8 mouse cellular contexts compared by ENCODE assay signal in genomic region chr11:101302004-101302798, GRCm38 (mm10). TPM values are rescaled to one million over a fixed set of nuclear protein-coding genes. Genes with fewer than 3 reads are reported as not detected.
DNase-seq lines count a peak whose midpoint lies in the region; ATAC-seq and TF ChIP-seq lines count a peak whose summit lies in the region.

Gene Becn1 (minus strand): TSS chr11:101302286.

- peak; percentile 96 for DNase-seq in A20 (ENCODE audit: low read depth, low spot score)
- DNase-seq in heart, embryonic 10.5 days (ENCODE audit: low spot score) = peak; percentile 98
- DNase-seq in liver = peak; percentile 97
- peak; percentile 97 to 100 for DNase-seq in spleen, postnatal 4 days (ENCODE audit: low spot score in 2 of 2)

- peak within 1 kb of the TSS; percentile 97 for H3K4me3 ChIP-seq in bone marrow macrophage, adult 2 months (ENCODE audit: insufficient read depth, low read length)
- peak within 1 kb of the TSS; percentile 94 for H3K4me3 ChIP-seq in embryonic fibroblast, embryonic 13.5 days (ENCODE audit: insufficient read depth, low read length)
- peak within 1 kb of the TSS; percentile 89 for H3K4me3 ChIP-seq in heart, embryonic 10.5 days
- peak within 1 kb of the TSS; percentile 84 for H3K4me3 ChIP-seq in kidney, embryonic 15.5 days (replicated peaks)

- 7% methylated on average over 39 of the region's 39 CpGs for WGBS in heart, embryonic 10.5 days
- WGBS in kidney, embryonic 15.5 days = 6% methylated on average over 39 of the region's 39 CpGs

- TF ChIP-seq CTCF in bone marrow macrophage, adult 2 months (IDR thresholded peaks at IDR 0.05; ENCODE audit: low read depth, low read length) = peak; percentile 93
- peak; percentile 82 for TF ChIP-seq CTCF in embryonic fibroblast, embryonic 13.5 days (IDR thresholded peaks at IDR 0.05; ENCODE audit: borderline replicate concordance, insufficient read depth, low read length)

- H3K36me3 ChIP-seq in heart, embryonic 10.5 days = peaks cover 18% of the 10 kb centered on the region
- peaks cover 26% of the 10 kb centered on the region for H3K36me3 ChIP-seq in kidney, embryonic 15.5 days

- TF ChIP-seq POLR2A in bone marrow macrophage, adult 2 months (IDR thresholded peaks at IDR 0.05; ENCODE audit: borderline replicate concordance, low read depth, low read length) = no peak
- peak; percentile 71 for TF ChIP-seq POLR2A in embryonic fibroblast, embryonic 13.5 days (IDR thresholded peaks at IDR 0.05; ENCODE audit: low read depth, low read length)

- peak; percentile 95 for ATAC-seq in kidney, embryonic 15.5 days (replicated peaks; ENCODE audit: low FRiP score)
- peak; percentile 98 for ATAC-seq in monocyte, adult 5-6 weeks (replicated peaks; ENCODE audit: insufficient number of reproducible peaks, low FRiP score, low TSS enrichment, poor library complexity, severe bottlenecking)

- H3K4me1 ChIP-seq in bone marrow macrophage, adult 2 months (ENCODE audit: control insufficient read depth, insufficient read depth, low read length) = peaks cover 7% of the 10 kb centered on the region
- peaks cover 4% of the 10 kb centered on the region; the same call in 1 of the 2 replicates for H3K4me1 ChIP-seq in embryonic fibroblast, embryonic 13.5 days (ENCODE audit: control insufficient read depth, insufficient read depth, low read length)
- peaks cover 13% of the 10 kb centered on the region for H3K4me1 ChIP-seq in heart, embryonic 10.5 days
- peaks cover 18% of the 10 kb centered on the region for H3K4me1 ChIP-seq in kidney, embryonic 15.5 days

- H3K27me3 ChIP-seq in heart, embryonic 10.5 days (ENCODE audit: insufficient read depth, poor library complexity, severe bottlenecking) = no peaks in the 10 kb centered on the region
- H3K27me3 ChIP-seq in kidney, embryonic 15.5 days = peaks cover 6% of the 10 kb centered on the region; the same call in 1 of the 2 replicates

- H3K4me2 ChIP-seq in kidney, embryonic 15.5 days = peak within 1 kb of the TSS; percentile 90

- peak within 1 kb of the TSS; percentile 83 for H3K9ac ChIP-seq in kidney, embryonic 15.5 days

- no peaks in the 10 kb centered on the region for H3K9me3 ChIP-seq in heart, embryonic 10.5 days
- no peaks in the 10 kb centered on the region for H3K9me3 ChIP-seq in kidney, embryonic 15.5 days (replicated peaks)

- H3K27ac ChIP-seq in bone marrow macrophage, adult 2 months (ENCODE audit: insufficient read depth, low read depth, low read length) = no peak within 1 kb of the TSS
- H3K27ac ChIP-seq in embryonic fibroblast, embryonic 13.5 days (ENCODE audit: insufficient read depth, low read length) = no peak within 1 kb of the TSS
- peak within 1 kb of the TSS; percentile 88 for H3K27ac ChIP-seq in heart, embryonic 10.5 days
- H3K27ac ChIP-seq in kidney, embryonic 15.5 days = peak within 1 kb of the TSS; percentile 67

RNA-seq across cellular contexts. Expression of gene Becn1, which starts in this region (rescaled TPM):
- polyA plus RNA-seq in bone marrow macrophage, adult 2 months (2012; ENCODE audit: insufficient read depth, insufficient read length, missing spikeins) = 78.3 and 80.1 TPM in 2 replicates
- polyA plus RNA-seq in embryonic fibroblast, embryonic 13.5 days (2011; ENCODE audit: insufficient read length, low read depth, missing spikeins) = 77.3 and 86.3 TPM in 2 replicates
- 148 and 165 TPM in 2 replicates for polyA plus RNA-seq in heart, embryonic 10.5 days (2016; fragmentation: Nextera tagmentation; extraction: Ambion mirVana)
- 162 and 166 TPM in 2 replicates for polyA plus RNA-seq in kidney, embryonic 15.5 days (2015; fragmentation: Nextera tagmentation; extraction: Ambion mirVana)
- total RNA-seq in monocyte, adult 5-6 weeks (2017) = 266 to 274 TPM (median 274 TPM) in 3 replicates

Comparison
In these comparisons a context has a peak if more than half of its experiments do, and no peak if none do; other contexts are left out.
1. H3K27ac ChIP-seq: peak in heart, embryonic 10.5 days (single experiment) and kidney, embryonic 15.5 days (single experiment); none in bone marrow macrophage, adult 2 months (single experiment) and embryonic fibroblast, embryonic 13.5 days (single experiment).
2. Peak in every context shown above with its lines, with median percentiles within 50 percentile points of each other: DNase-seq and H3K4me3 ChIP-seq.